Mouse (Mus musculus) small intestine, adult 2 months (tissue): ENCODE measurements around the gene Itga9. TPM values are rescaled to one million over a fixed set of nuclear protein-coding genes. Genes with fewer than 3 reads are reported as not detected.

ENCODE experiments used
- H3K27ac ChIP-seq: fragments of 200-500 bp; 2 replicates; pipeline ENCODE4 v1.5.1; 2012; ENCODE audit warnings: low read depth, low read length, control low read depth, inconsistent platforms; ENCODE audit not compliant: insufficient read depth
- H3K27me3 ChIP-seq: fragments of 200-500 bp; 2 replicates; pipeline ENCODE4 v1.6.1; 2012; ENCODE audit warnings: mild to moderate bottlenecking, moderate library complexity, low read length, inconsistent platforms; ENCODE audit not compliant: control insufficient read depth, insufficient read depth
- H3K36me3 ChIP-seq: fragments of 200-500 bp; 2 replicates; pipeline ENCODE4 v1.6.1; 2012; ENCODE audit warnings: mild to moderate bottlenecking, low read length, control low read depth, inconsistent platforms; ENCODE audit not compliant: control insufficient read depth, insufficient read depth
- H3K4me1 ChIP-seq: fragments of 200-500 bp; 2 replicates; pipeline ENCODE4 v1.6.1; 2012; ENCODE audit warnings: low read length, inconsistent platforms, mixed read lengths; ENCODE audit not compliant: control insufficient read depth, insufficient read depth, insufficient read length
- H3K4me3 ChIP-seq: fragments of 200-500 bp; 2 replicates; pipeline ENCODE4 v1.5.1; 2012; ENCODE audit warnings: low read depth, mild to moderate bottlenecking, control low read depth, inconsistent platforms, low read length, moderate library complexity
- CTCF ChIP-seq: fragments of 200-500 bp; IDR thresholded peaks from 2 replicates; pipeline ENCODE4 v1.5.1; 2012; ENCODE audit warnings: low read depth, mild to moderate bottlenecking, control low read depth, inconsistent platforms, low read length, moderate library complexity, mixed read lengths; ENCODE audit not compliant: insufficient replicate concordance, insufficient read length; ENCODE audit errors: extremely low read depth
- POLR2A ChIP-seq: fragments of 200-500 bp; IDR thresholded peaks from 2 replicates; pipeline ENCODE4 v1.6.1; 2012; ENCODE audit warnings: low read depth, mild to moderate bottlenecking, control low read depth, inconsistent platforms, low read length, moderate library complexity
- WGBS: fragments of 180-500 bp; shearing (Covaris S2); methylation state at CpG from one replicate; pipeline ENCODE4 v1.1.7; 2018; 5-methylcytosine and 5-hydroxymethylcytosine counted together
- polyA plus RNA-seq: library from polyadenylated mRNA; depleted of rRNA; stranded (reverse); fragments of >200 nt; gene quantifications from 2 replicates; pipeline ENCODE4 v1.2.3, GENCODE M21; 2012

The Itga9 gene
- polyA plus RNA-seq, 1 experiment: 8.0 TPM

DNA sequence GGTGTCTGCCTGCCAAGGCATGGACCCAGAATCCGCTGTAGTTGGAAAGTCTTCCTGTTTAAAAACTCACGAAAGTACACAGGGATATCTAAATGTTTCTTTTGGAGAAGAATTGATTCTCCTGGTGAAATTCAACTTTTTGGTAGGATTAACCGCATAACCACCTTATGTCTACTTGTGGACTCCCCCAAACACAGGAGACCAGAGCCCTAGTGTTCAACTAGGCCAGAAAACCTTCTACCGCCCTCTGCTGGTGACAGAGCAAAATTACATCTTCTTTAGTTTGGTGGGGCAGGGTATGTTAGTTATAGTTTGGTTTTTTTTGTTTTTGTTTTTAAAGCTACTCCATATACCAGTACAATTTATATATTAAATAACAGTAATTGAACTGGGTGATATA lies 264.6 kb downstream of the Itga9 start:
- no peaks in the 10 kb centered on the region for H3K27me3 ChIP-seq
- TF ChIP-seq CTCF: peak; percentile 64; the same call in 1 of the 2 replicates
- TF ChIP-seq POLR2A: no peak
- H3K4me1 ChIP-seq: no peaks in the 10 kb centered on the region
- no peaks in the 10 kb centered on the region for H3K36me3 ChIP-seq
- H3K27ac ChIP-seq: no peak overlapping the region
- H3K4me3 ChIP-seq: no peak overlapping the region
- WGBS: 43% methylated on average over 4 of the region's 4 CpGs

DNA sequence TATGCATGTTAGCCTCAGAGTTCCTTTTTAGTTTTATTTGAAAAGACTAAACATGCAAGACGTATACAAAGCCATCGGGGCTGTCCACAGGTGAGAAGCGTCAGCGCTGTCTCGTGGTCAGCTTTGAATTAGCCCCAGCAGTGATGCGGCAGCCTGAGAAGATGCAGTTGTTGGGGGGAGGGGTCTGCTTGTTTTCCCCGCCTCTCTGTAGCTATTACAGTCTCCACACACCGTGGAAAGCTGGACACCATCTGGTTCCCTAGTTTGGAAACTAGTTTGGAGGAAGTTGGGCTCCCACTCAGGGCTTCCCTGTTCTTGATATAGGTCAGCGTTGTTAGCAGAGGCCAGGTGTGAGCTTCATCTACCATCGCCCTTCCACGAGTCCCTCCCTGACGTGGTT lies 266.5 kb downstream of the Itga9 start:
- H3K27me3 ChIP-seq: no peaks in the 10 kb centered on the region
- H3K4me1 ChIP-seq: no peaks in the 10 kb centered on the region
- no peak overlapping the region for H3K4me3 ChIP-seq
- no peak for TF ChIP-seq CTCF
- no peak for TF ChIP-seq POLR2A
- H3K36me3 ChIP-seq: no peaks in the 10 kb centered on the region
- 82% methylated on average over 12 of the region's 12 CpGs for WGBS
- no peak overlapping the region for H3K27ac ChIP-seq

DNA sequence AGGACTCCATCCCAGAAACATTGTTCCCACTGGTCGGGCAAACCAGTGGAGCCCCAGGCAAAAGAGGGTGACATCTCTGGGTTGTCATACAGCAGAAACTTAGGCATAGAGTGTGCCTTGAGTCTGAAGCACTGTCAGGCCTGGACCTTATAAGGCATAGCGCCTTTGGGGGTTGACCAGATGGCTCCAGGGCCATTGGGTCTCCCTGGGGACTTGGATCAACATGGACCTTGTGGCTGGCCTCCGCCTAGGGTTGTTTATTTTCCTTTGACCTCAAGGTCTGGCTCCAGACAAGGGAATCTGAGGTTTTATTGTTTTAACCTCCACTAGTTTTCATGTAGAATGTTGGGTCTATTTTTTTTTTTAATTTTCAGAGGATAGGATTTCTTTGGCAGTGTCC lies 267.1 kb downstream of the Itga9 start:
- WGBS: 80% methylated on average over 3 of the region's 3 CpGs
- H3K27ac ChIP-seq: no peak overlapping the region

DNA sequence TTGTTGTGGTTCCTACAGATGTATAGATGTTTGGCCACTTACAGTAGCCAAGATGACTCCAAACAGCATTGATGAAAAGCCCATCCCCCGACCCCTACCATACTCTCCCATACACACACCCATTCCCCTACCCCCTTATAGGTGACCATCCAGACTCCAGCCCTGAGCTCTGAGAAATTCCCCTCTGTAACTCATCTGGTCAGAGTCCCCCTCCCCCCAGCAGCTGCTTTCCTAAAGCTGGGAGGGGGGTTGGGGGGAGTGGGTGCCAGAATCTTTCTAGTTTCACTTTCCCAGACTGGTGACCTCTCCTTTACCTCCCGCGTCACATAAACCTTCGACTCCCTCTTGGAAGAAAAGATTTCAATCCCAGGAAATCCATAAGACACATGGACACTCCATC lies 269.2 kb downstream of the Itga9 start:
- no peaks in the 10 kb centered on the region for H3K27me3 ChIP-seq
- no peaks in the 10 kb centered on the region for H3K4me1 ChIP-seq
- 54% methylated on average over 4 of the region's 4 CpGs for whole genome bisulfite sequencing
- TF ChIP-seq POLR2A: no peak
- no peak for TF ChIP-seq CTCF
- no peak overlapping the region for H3K4me3 ChIP-seq
- H3K27ac ChIP-seq: no peak overlapping the region
- no peaks in the 10 kb centered on the region for H3K36me3 ChIP-seq

More for the DNA sequence above, 267.1 kb downstream of the Itga9 start:
- Histone ChIP-seq H3K4me3 (no peak overlapping the region), H3K36me3 (no peaks in the 10 kb centered on the region), H3K27me3 (no peaks in the 10 kb centered on the region), H3K4me1 (no peaks in the 10 kb centered on the region)
- TF ChIP-seq POLR2A (no peak), CTCF (no peak)

DNA sequence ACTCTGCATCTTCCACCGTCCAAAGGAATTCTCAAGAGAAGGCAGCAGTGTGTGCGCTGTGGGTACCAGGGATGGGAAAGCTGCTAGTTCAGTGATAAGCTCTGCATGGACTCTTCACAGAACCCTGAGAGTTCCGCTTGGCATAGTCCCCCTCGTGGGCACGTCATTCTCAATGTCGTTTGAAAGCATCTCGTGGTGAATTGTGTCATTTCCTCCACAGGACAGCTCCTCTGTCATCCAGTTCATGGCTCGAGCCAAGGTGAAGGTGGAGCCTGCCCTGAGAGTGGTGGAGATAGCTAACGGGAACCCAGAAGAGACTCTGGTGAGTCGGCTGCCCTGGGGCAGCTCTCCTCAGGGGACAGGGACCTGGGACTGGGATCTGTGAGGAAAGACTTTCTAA lies 270.4 kb downstream of the Itga9 start:
- TF ChIP-seq POLR2A: no peak
- TF ChIP-seq CTCF: no peak
- Histone ChIP-seq H3K4me1 (no peaks in the 10 kb centered on the region), H3K27ac (peak overlapping the region; percentile 61), H3K27me3 (no peaks in the 10 kb centered on the region), H3K4me3 (no peak overlapping the region), H3K36me3 (no peaks in the 10 kb centered on the region)
- WGBS: 70% methylated on average over 10 of the region's 10 CpGs

DNA sequence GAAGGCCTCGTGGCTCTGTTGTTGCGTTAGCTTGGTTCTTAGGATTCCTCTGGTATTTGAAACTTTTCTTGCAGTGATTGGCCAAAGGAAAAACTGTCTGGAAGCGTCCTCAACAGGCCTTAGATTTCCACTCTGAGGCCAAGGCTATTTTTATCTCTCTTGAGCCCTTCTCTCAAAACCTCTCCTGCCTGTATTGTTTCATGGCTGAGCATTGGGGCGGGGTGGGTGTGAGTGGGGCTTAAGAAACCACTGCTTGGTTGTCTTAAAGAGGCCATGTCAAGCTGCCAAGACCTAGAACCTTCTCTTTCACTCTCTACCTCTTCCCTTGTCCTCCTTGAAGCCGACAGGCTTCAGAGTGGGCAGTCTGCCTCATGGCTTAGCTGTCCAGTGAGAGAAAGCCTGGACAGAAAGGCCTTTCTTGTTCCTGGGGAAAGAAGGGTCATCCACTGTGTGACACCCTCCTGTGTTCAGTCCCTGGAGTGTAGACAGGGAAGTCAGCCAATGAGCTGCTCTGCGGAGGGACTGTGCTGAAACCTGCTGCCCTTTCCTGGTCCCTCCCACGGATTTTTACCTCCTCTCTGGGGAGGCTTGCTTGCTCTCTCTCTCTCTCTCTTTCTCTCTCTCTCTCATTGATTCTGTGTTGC lies 271.0 kb downstream of the Itga9 start:
- WGBS: 71% methylated on average over 7 of the region's 7 CpGs
- Histone ChIP-seq H3K27me3 (no peaks in the 10 kb centered on the region), H3K4me3 (no peak overlapping the region), H3K4me1 (no peaks in the 10 kb centered on the region), H3K27ac (peak overlapping the region; percentile 64; the same call in 1 of the 2 replicates), H3K36me3 (no peaks in the 10 kb centered on the region)
- TF ChIP-seq POLR2A (no peak), CTCF (no peak)

DNA sequence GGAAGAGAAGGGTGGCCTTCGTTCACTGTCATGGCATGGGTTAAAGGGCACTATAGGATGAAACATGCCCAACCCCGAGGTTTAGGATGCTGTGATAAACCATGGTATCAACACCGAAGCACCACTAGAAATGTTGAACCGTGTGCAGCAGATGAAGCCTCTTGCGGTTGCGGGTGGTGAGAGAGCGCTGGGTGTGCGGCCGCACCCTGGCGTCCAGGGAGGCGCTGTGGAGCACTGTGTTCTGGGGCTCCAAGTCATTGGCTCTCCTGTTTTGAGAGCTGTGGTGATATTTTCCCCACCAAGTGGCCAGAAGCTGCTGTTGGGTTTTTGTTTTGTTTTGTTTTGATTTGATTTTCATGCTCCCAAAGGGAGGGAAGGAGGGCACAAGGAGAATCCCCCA lies 272.1 kb downstream of the Itga9 start:
- Histone ChIP-seq H3K4me3 (no peak overlapping the region), H3K27me3 (no peaks in the 10 kb centered on the region), H3K4me1 (no peaks in the 10 kb centered on the region), H3K36me3 (no peaks in the 10 kb centered on the region), H3K27ac (no peak overlapping the region)
- TF ChIP-seq POLR2A (no peak), CTCF (no peak)
- WGBS: 84% methylated on average over 11 of the region's 11 CpGs
